Mouse (Mus musculus): Measurements from ENCODE around the gene Gm10944. TPM values are rescaled to one million over a fixed set of nuclear protein-coding genes. Genes with fewer than 3 reads are reported as not detected.

Gm10944 gene
- polyA plus RNA-seq, 1 experiment = not detected

DNA sequence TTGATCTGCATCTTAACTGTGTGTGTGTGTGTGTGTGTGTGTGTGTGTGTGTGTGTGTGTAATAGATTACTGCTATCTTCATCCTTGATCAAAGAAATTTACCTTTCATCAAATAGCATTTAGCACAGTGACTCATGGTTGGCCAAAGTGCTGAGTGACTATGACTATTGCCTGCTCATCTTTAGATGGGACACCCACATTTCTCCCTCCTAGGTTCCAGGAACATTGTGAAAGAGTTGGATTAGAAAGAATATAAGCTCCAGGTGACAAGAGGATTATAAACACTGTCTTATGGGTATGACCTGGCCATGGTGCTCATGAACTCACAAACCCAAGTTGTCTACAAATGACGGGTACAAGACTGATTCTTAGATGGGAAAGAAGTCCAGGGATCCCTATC is 26.9 kb downstream of the Gm10944 start:
- H3K27ac ChIP-seq (ENCODE audit: insufficient read depth, low read length) = no peak overlapping the region
- no peak overlapping the region for H3K4me3 ChIP-seq (ENCODE audit: insufficient read depth, low read length)
- TF ChIP-seq CTCF (IDR thresholded peaks at IDR 0.05; ENCODE audit: borderline replicate concordance, insufficient read depth, low read length) = no peak
- TF ChIP-seq POLR2A (IDR thresholded peaks at IDR 0.05; ENCODE audit: low read depth, low read length) = no peak
- H3K4me1 ChIP-seq (ENCODE audit: control insufficient read depth, insufficient read depth, low read length) = 0 out of 2 replicates have a peak, but pooled peaks cover 2% of the 10 kb centered on the region

DNA sequence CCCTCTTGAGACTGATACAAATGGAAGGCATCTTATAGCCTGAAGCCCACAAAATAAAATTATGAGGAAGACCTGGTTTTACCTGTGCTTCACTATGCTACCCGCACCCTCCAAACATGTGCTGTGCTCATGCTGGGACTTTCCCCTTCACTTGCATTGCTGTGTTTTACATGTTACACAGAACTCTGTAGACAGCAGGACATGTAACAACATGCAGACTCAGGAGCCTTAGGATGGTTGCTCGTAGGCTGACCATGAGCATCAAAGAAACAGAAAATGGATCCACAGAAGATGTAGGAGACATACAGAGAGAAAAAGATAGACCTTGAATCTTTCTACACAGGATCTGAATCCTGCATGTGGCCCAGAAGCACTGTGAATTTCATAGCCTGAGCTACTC is 29.2 kb downstream of the Gm10944 start:
- Histone ChIP-seq H3K4me1 (ENCODE audit: control insufficient read depth, insufficient read depth, low read length) (0 out of 2 replicates have a peak, but pooled peaks cover 2% of the 10 kb centered on the region), H3K27ac (ENCODE audit: insufficient read depth, low read length) (no peak overlapping the region), H3K4me3 (ENCODE audit: insufficient read depth, low read length) (no peak overlapping the region)
- TF ChIP-seq CTCF (IDR thresholded peaks at IDR 0.05; ENCODE audit: borderline replicate concordance, insufficient read depth, low read length) (no peak), POLR2A (IDR thresholded peaks at IDR 0.05; ENCODE audit: low read depth, low read length) (no peak)

DNA sequence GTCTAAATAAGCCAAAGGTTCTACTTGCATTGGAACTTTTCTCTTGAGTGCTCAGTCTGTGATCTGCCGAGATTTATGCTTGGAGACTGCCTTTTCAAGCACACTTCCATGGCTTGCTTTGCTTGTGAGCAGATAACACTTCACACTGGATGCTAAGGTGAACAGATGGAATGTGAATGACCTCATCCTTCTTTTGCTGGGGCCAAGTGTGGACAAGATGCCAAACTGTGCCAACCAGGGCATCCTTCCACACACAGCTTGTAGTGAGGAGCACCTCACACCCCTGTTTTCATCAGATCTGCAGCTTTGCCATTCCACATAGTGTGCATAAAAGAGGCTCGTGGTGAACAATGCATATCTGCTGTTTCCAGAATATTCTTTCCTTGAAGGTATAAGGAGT is 29.7 kb downstream of the Gm10944 start:
- TF ChIP-seq POLR2A (IDR thresholded peaks at IDR 0.05; ENCODE audit: low read depth, low read length) (no peak), CTCF (IDR thresholded peaks at IDR 0.05; ENCODE audit: borderline replicate concordance, insufficient read depth, low read length) (no peak)
- 0 out of 2 replicates have a peak, but pooled peaks cover 2% of the 10 kb centered on the region for H3K4me1 ChIP-seq (ENCODE audit: control insufficient read depth, insufficient read depth, low read length)
- H3K4me3 ChIP-seq (ENCODE audit: insufficient read depth, low read length) = no peak overlapping the region
- no peak overlapping the region for H3K27ac ChIP-seq (ENCODE audit: insufficient read depth, low read length)

DNA sequence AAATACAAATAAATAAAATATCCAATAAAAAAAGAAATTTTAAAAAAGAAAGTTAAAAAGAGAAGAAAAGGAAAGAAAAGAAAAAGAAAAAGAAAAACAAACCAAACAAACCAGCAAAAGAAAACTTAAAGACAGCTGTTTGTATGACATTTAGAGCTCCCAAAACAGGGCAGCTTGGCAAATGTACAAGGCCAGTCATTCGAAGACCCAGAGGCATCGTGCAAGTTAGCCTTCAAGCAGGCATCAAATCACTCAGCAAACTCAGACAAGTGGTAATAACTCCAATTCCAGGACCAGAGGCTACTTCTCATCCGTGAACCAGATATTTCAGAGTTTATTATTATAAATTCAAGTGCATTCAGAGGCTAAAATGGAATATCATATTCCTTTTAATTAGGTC is 45.4 kb downstream of the Gm10944 start:
- no peak overlapping the region for H3K27ac ChIP-seq (ENCODE audit: insufficient read depth, low read length)
- no peaks in the 10 kb centered on the region for H3K4me1 ChIP-seq (ENCODE audit: control insufficient read depth, insufficient read depth, low read length)
- H3K4me3 ChIP-seq (ENCODE audit: insufficient read depth, low read length) = no peak overlapping the region
- TF ChIP-seq CTCF (IDR thresholded peaks at IDR 0.05; ENCODE audit: borderline replicate concordance, insufficient read depth, low read length) (no peak), POLR2A (IDR thresholded peaks at IDR 0.05; ENCODE audit: low read depth, low read length) (no peak)

Other genes with a start within 250 kb of the Gm10944 start
- not detected in 2 replicates for gene Adgb, start 209.0 kb upstream of the Gm10944 start, polyA plus RNA-seq (2011; ENCODE audit: insufficient read length, low read depth, missing spikeins)
- gene Rab32, start 123.1 kb upstream of the Gm10944 start, polyA plus RNA-seq (2011; ENCODE audit: insufficient read length, low read depth, missing spikeins) = 15.8 and 21.0 TPM in 2 replicates

All from embryonic fibroblast, embryonic 13.5 days (primary cell).